Mouse (Mus musculus) testis, postnatal 10 days (tissue): ENCODE results near the gene Usp38.

Experiments
- DNase-seq: peaks from one replicate; pipeline ENCODE4 v3.0.0; 2021; ENCODE audit warnings: low spot score

Gene Usp38

DNA sequence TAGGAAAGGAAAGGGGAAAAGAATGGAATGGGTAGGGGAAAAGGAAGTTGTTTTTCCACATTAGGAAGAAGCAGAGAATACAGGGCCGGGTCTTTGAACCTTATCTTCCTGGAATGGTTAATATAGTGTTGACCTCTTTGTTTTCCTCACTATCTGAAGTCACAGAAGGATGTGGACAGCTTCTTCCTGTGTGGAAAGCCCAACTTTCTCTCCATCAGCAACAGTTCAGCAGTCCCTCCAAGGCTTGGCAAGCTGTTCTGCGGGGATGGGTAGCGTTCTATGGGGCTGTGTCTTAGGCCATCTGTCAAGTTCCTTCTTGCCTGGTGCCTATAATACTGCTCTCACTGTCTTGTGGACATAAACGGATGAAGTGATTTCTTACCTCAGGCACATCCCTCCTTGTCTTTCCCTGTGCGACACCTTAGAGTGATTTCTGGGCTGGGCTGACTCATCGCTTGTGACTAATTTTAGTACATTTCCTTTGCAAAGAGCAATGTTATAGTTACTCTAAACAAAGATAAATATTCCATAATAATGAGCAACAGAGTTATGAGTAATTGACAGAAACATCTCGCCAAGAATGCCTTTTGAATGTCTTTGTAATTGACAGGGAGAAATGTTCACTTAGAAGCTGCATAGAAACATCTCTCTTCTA, 52.7 kb downstream of the Usp38 start:
- DNase-seq = no peak

DNA sequence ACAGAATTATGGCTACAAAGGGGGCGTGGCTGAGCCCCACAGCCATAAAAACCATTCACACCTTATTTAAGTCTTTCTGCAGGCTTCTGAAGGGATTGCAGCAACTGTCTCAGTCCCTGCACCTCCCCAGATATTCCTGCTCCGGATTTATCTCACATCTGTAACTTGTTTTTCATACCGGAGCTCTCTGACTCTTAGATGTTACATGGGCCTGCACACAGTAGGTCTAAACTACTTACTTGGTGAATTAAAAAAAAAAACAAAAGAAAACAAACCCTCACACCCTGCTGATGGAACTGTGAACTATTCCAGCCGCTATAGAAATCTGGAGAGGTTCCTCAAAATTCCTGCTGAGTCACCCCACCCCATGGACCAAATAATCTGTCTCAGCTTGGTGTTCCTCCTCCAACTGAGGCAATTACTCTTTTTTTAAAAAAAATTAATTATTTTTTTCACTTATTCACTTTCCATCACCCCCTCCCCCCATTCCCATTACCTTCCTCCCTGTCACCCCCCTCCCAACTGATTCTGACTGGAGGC, 53.6 kb downstream of the Usp38 start:
- no peak for DNase-seq

DNA sequence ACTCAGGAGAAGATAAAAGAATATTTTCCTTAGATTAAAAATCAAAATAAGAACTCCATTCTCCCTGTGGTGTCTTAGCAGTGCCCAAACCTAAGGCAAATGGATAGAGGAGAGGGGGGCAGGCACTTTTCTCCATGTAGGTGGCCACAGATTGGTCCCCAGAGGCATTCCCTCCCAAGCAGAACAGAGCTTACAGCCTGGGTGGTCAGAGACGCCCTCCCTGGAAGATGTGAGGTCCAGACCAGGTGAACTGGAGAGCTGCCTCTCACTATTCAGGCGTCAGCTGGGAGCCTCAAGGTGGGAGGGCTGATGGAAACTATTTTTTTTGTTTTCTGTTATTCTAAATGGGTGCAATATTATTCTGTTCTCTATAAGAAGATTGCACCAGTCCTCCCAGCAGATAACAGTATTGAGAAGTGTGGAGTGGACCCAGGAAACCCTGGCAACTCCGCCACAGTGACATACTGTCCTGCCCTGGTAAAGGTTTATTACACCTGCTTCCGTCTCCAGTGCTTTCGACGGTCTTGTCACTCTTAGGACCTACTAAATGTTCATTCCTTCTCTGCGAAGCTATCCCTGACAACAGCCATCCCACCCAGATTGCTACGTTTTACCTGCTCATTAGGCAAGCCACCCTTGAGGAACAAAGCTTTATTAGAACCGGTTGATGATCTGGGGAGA, 55.0 kb downstream of the Usp38 start:
- no peak for DNase-seq

DNA sequence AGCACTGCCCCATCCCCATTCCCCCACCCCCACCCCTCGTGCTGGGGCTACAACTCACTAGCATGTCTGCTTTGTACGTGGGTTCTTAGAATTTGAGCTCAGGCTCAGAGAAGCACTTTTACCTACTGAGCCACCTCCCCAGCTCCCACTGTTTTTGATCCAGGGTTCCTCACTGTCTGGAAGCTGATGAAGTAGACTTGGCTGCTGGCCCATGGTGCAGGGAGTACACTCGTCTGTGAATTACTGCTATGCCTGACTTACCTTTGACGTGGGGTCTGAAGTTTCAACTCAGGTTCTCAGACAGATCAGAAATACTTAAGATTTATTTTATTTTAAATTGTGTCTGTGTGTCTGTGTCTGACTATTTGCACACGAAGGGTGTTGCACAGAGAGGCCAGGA, 57.0 kb downstream of the Usp38 start:
- no peak for DNase-seq

DNA sequence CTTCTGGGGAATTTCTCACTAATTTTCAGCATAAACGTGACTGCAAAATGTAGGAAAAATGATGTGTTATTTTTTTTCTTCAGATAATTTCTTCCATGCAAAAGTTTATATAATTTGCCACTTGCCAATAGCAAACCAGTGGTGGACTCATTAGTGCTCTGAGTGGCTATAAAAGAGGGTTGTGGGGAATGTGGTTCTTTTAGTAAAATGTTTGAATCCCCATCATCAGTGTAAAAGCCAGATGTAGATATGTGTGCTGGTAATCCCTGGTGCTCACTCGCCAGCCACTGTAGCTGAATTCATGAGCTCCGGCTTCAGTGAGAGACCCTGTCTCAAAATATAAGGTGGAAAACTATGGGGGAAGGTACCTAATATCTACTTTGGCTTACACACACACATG, 61.8 kb downstream of the Usp38 start:
- no peak for DNase-seq

DNA sequence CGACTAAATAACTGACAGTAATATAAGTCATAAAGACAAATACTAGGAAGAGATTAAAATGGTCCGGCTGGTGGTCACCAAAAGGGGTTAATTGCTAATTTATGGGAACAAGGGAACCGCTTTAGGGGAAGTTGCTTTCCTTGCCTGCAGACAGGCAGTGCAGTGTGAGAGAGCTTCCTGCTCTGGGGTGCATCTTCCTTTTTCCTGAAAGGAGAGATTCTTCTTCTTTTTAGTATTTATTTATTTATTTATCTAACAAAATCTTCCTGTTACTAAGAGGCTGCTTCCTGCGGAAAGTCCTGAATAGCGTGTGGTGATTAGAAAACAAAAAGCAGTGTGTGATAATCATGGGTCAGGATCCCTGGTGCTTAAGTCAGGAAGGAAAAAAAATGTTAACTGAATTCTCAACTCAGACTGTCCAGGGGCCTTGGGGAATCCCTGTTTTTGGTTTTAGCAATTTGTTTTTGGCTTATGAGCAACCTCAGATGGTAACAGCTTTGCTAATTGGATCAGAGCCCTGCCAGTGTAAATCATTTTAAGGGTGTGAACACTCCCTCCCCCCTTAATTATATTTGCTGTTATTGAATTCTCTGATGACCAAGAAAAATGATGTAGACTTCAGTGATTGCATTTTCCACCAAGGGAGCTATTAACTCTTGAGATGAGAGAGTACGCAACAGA, 62.4 kb downstream of the Usp38 start:
- no peak for DNase-seq

DNA sequence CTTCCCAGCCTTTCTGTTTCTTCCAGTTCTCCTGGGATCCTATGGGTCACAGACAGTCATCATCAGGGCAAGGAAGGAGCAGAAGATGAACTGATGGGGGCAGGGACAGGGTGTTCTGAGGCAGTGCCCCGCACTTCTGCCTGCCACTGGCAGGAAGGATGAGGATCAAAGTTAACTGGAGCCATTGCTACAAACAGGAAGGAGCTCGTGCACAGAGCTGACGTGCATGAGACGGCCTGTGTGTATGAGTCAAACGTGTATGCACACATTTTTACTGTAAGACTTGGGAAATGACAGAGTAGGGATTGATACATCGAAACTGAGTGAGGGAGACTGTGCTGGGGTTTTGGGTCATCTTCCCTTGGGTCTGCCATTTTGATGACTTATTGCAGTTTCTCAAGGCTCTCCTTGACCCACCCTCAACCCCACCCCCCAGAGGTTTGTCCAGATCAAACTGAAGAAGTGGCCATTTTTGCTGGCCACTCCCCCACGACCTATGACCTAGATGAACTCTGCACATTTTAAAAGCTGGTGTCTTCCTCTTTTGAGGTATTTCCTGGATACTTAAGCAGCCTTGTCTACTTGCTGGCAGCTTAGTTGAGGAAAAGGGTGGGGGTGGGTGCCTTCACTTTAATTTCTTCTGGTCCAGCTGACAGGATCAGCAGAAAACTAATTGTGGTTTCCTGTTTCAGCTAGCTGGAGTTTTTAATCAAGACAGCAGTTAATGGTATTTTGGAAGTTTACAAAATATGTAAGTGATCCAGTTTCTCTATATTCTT, 66.1 kb downstream of the Usp38 start:
- DNase-seq = no peak

DNA sequence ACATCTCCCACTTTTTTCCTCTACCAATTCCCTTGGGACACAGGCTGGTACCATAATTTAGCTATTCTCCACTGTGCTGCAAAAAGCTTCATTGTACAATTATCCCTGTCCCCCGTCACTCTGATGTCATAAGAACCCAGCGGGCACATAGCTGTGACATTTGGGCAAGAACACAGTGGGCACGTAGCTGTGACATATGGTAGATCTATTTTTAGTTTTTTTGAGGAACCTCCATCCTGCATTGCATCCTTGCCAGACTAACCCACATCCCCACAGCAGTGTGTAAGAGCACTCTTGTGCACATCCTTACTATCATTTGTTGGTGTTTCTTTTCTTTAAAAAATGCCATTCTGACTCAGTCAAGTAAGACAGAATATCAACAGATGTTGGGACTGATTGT, 71.0 kb downstream of the Usp38 start:
- no peak for DNase-seq

DNA sequence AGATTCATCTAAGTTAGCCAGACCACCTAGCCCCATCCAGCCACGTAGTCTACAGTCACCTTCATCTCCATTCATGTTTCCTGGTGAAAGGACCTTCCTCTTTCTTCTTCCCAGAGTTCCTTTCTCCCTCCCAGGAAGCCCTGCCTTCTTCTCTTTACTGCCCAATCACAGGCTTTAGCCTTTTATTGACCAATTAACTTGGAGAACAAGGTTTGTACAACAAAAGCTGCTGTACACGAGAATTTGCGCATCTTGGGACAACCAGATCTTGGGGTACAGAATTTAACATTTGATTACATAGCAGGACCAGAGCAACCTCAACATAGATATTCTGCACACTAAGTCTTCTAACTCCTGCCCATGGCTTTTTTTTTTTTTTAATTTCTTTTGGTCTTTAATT, 73.1 kb downstream of the Usp38 start:
- DNase-seq = no peak

DNA sequence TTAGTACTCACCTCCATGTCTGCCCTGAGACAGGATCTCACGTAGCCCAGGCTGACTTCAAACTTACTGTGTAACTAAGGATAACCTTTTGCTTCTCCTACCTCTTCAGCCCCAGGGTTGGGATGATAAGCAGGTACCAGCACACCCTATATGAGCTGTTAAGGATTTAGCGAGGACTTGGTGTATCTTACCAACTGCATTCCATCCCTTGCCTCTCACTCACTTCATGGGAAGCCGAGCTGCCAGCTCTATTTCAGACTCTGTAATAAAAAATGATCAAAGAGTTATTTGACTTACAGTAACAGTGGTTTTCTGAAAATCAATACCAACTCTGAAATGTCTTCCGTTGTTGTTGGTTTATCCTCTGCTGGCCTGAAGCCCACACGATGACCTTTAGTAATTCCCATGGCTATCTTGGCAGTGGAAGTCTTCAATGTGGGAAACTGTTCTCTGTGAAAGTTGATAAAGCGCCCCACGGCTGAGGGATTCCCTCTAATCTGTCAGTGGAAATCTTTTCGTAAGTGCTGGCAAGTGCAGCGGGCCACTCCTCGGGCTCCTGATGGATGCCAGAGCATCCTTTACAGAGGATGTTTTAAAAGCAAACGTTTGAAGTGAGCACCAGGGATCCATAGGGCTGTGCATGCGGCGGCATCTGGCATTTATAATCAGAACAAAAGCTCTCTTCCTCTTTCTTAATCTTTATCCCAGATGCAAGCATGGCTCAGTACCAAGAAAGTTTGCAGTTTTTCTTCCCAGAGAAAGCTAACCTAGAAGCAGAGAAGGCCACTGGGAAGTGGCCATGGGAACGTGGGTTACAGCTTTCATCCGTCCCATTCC, 76.7 kb downstream of the Usp38 start:
- DNase-seq = no peak
